Mouse (Mus musculus): ENCODE measurements at regions not wholly inside any gene's neighbourhood (a gene's known extent, or its start where the extent isn't known, plus 50 kb on each side); places are given as distances from the start of the nearest gene placed in this dataset.

DNA sequence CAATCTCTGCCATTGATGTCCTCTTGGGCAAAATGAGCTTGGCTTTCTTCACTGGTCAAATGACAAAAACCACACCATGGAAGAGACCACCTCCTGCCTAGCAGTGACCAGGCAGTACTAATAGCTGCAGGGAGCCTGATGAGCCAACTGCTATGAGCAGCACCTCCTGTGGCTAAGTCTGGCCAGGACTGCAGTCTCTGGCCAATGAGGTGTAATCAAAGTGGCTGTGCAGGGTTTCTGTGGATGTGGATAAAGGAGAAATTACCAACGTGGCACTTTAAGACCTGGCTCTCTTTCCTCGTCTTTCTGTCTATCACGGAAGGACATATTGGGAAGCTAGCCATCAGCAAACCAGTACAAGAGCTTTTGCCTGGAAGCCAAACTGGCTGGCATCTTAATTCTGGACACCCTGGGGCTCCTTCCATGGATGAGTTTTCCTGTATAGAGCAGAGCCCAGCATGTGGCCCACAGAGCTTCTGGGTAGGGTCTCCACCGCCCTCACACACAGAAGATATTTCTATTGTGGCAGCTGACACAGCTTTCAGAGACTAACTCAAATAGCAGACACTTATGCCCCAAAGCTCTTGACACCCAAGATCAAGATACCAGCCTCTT is 188.2 kb upstream of the Rybp start:
- no peak for TF ChIP-seq CTCF (IDR thresholded peaks at IDR 0.05; ENCODE audit: borderline replicate concordance, extremely low read depth, insufficient read depth, insufficient read length)
- no peak for TF ChIP-seq POLR2A (IDR thresholded peaks at IDR 0.05; ENCODE audit: borderline replicate concordance, extremely low read depth, insufficient read depth, insufficient read length, poor library complexity, severe bottlenecking)
- peak; percentile 6 for DNase-seq (ENCODE audit: low read depth)

DNA sequence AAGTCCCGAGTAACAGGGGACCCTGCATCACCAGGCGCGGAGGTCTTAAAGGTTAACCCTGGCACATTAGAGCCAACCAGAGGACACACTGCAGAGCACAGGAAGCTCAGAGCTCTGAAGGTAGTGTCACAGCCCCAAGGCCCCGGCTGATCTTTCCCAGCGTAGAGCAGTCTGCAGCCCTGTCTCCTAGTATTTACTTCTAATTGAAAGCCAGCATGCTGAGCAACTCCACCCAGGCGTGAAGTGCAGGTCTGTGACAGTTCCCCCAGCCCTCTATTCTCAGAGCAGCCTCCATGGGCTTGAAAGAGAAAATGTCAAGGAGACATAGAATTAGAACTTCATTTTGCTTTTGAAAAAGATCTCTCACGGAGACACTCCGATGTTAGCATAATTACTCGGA is 187.0 kb upstream of the Rybp start:
- DNase-seq (ENCODE audit: low read depth) = peak; percentile 37
- TF ChIP-seq POLR2A (IDR thresholded peaks at IDR 0.05; ENCODE audit: borderline replicate concordance, extremely low read depth, insufficient read depth, insufficient read length, poor library complexity, severe bottlenecking) = no peak

DNA sequence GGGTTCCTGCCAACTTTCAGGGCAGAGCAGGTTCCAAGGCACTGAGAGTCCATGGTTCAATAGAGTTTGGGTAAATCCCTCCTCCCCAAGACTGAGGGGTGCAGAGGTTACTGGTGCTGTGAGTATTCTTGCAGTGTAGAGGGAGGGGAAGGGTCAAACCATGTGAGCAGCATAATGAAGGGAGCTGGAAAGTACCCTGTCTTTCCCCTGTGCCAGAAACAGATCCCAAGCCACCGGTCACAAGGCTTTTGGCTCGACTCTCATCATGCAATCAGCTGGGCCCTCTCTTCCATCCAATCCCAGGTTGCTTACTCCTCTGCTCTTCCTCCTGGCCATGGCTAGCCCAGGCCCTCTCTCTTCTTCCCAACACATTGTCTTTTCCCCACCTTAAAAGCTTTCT is 182.8 kb upstream of the Rybp start:
- no peak for TF ChIP-seq CTCF (IDR thresholded peaks at IDR 0.05; ENCODE audit: borderline replicate concordance, extremely low read depth, insufficient read depth, insufficient read length)
- no peak for TF ChIP-seq POLR2A (IDR thresholded peaks at IDR 0.05; ENCODE audit: borderline replicate concordance, extremely low read depth, insufficient read depth, insufficient read length, poor library complexity, severe bottlenecking)
- DNase-seq (ENCODE audit: low read depth) = no peak

DNA sequence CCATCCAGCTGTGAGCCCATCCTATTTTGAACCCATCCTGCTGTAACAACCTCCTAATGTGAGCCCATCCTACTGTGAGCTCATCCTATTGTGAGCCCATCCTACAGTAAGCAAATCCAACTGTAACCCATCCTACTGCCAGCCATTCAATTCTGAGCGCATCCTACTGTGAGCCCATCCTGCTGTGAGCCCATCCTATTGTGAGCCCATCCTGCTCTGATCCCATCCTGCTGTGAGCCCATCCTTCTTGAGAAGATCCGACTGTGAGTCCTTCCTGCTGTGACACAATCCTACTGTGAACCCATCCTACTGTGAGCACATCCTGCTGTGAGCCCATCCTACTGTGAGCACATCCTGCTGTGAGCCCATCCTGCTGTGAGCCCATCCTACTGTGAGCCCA is 175.5 kb upstream of the Rybp start:
- no peak for TF ChIP-seq CTCF (IDR thresholded peaks at IDR 0.05; ENCODE audit: borderline replicate concordance, extremely low read depth, insufficient read depth, insufficient read length)
- no peak for TF ChIP-seq POLR2A (IDR thresholded peaks at IDR 0.05; ENCODE audit: borderline replicate concordance, extremely low read depth, insufficient read depth, insufficient read length, poor library complexity, severe bottlenecking)
- no peak for DNase-seq (ENCODE audit: low read depth)

DNA sequence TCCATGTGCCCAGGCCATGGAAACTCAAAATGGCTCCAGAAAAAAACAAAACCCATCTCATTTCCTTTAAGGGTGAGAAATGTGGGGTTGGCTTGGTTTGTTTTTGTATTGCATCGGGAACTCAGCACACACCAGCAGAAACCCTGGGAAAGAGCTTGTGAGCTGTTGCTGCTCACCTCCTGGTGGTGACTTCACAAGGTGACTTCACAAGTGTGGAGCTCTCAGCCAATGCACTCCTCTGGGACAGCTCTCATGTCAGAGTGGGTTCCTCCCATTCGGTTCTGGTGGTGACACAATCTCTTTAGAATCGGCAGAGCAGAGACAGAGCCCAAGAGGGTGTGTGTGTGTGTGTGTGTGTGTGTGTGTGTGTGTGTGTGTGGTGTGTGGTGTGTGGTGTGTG is 166.1 kb upstream of the Rybp start:
- TF ChIP-seq POLR2A (IDR thresholded peaks at IDR 0.05; ENCODE audit: borderline replicate concordance, extremely low read depth, insufficient read depth, insufficient read length, poor library complexity, severe bottlenecking) (no peak), CTCF (IDR thresholded peaks at IDR 0.05; ENCODE audit: borderline replicate concordance, extremely low read depth, insufficient read depth, insufficient read length) (no peak)
- no peak for DNase-seq (ENCODE audit: low read depth)

DNA sequence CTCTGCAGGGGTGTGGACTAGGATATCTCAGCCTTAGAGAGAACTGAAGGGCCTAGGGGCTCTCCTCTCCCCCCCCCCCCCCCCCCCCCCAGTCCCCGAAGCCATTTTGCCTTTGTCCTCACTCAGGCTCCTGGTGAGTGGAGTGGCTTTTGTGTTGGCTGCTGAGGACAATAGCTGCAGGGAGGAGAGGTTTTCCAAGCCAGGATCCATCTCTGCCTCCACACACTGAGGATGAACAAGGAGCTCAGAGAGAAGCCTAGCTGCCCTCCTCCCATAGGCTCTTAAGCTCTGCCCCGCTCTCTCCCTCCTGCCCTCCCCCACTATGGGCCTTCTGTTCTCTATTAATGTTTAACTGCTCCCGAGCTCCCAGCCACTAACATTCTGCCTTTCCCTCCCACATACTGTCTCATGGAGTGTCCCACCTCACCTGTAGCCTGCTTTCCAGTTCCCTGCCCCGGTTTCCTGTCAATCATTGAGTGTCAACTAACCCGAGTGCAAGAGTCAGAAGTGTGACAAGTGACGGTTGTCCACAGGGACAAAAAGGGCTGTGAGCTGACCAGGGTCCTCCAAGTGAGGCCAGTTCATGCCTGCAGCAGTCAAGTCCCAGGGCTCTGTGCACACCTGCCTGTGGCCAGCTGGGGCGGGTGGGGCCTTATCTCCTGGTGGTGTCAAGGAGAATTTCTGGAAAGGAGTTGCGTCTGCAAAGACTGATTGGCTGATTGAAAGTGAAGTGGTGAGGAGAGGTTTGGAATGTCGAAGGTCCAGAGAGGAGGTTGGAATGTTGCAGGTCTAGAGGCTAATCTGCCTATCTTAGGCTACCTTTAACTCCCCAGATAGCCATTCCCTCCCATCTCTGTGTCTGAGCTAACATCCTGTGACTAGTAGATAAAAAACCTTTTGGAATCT is 165.1 kb upstream of the Rybp start:
- DNase-seq (ENCODE audit: low read depth) = no peak
- TF ChIP-seq CTCF (IDR thresholded peaks at IDR 0.05; ENCODE audit: borderline replicate concordance, extremely low read depth, insufficient read depth, insufficient read length) = no peak
- no peak for TF ChIP-seq POLR2A (IDR thresholded peaks at IDR 0.05; ENCODE audit: borderline replicate concordance, extremely low read depth, insufficient read depth, insufficient read length, poor library complexity, severe bottlenecking)

DNA sequence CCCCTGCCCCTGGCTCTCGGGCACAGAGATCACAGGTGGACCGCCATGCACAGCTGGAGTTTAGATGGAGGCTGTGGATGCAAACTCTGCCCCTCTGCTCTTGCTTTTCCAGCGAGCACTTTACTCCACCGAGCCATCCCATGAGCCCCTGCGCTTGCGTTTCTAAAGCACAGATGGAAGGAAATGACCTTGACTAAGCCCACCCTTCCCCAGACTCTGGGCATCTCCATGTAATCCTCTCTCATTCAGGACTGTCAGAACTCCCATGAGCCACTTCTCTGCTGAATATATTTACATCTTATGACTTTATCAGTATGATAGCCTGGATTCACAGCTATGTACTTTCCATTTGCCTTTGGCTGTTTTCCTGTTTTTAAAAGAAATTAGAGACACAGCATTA is 162.8 kb upstream of the Rybp start:
- DNase-seq (ENCODE audit: low read depth) = peak; percentile 35
- TF ChIP-seq POLR2A (IDR thresholded peaks at IDR 0.05; ENCODE audit: borderline replicate concordance, extremely low read depth, insufficient read depth, insufficient read length, poor library complexity, severe bottlenecking) (no peak), CTCF (IDR thresholded peaks at IDR 0.05; ENCODE audit: borderline replicate concordance, extremely low read depth, insufficient read depth, insufficient read length) (no peak)

DNA sequence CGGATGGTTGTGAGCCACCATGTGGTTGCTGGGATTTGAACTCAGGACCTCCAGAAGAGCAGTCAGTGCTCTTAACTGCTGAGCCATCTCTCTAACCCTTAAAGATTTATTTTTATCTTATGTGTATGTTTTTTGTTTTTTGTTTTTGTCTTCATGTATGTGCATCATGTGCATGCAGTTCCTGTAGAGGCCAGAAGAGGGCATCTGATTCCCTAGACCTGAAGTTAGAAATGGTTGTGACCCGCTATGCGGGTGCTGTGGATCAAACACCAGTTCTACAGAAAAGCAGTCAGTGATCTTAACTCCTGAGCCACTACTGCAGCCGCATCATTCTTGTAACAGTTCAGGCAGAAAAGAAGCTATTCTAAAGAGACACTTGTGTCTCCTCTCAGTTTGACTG is 161.8 kb upstream of the Rybp start:
- TF ChIP-seq POLR2A (IDR thresholded peaks at IDR 0.05; ENCODE audit: borderline replicate concordance, extremely low read depth, insufficient read depth, insufficient read length, poor library complexity, severe bottlenecking) (no peak), CTCF (IDR thresholded peaks at IDR 0.05; ENCODE audit: borderline replicate concordance, extremely low read depth, insufficient read depth, insufficient read length) (peak; percentile 14; the same call in 1 of the 2 replicates)
- DNase-seq (ENCODE audit: low read depth) = no peak

DNA sequence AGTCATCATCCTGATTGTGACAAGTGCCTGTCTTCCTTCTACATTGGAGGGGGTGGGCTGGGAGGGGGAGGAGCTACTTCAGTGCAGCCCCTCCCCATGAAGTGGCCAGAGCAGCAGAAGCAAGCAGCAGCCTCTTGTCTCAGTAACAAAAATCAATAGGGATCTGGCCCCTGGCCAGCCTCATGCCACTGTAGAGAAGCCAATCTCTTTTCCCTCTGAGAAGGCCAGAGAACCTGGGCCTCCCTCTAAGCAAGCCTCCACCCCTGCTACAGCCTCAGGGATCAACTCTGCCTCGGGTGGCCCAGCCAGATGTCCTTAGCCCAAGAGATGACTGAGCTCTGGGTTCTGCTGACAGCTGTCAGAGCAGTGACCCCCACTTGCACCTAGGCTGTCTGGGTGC is 159.9 kb upstream of the Rybp start:
- no peak for TF ChIP-seq POLR2A (IDR thresholded peaks at IDR 0.05; ENCODE audit: borderline replicate concordance, extremely low read depth, insufficient read depth, insufficient read length, poor library complexity, severe bottlenecking)
- DNase-seq (ENCODE audit: low read depth) = peak; percentile 47

DNA sequence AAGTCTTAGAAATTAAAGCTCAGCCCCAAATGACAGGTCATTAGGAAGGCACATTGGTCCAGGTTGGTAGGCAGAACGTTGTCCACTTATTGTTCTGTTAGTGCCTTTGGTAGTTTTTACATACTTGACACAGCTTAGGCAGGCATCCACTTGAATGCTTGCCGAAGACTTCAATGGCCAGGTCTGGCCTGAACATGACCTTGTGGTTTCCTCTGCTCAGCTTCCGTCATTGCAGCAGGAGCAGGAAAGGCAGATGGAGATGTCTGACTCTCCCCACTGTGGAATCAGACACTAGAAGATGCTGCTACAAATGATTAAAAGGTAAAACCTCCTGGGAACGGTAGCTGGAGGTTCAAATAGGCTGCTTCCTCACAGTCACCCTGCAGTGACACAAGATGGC is 159.5 kb upstream of the Rybp start:
- no peak for DNase-seq (ENCODE audit: low read depth)
- TF ChIP-seq POLR2A (IDR thresholded peaks at IDR 0.05; ENCODE audit: borderline replicate concordance, extremely low read depth, insufficient read depth, insufficient read length, poor library complexity, severe bottlenecking) (no peak), CTCF (IDR thresholded peaks at IDR 0.05; ENCODE audit: borderline replicate concordance, extremely low read depth, insufficient read depth, insufficient read length) (no peak)

DNA sequence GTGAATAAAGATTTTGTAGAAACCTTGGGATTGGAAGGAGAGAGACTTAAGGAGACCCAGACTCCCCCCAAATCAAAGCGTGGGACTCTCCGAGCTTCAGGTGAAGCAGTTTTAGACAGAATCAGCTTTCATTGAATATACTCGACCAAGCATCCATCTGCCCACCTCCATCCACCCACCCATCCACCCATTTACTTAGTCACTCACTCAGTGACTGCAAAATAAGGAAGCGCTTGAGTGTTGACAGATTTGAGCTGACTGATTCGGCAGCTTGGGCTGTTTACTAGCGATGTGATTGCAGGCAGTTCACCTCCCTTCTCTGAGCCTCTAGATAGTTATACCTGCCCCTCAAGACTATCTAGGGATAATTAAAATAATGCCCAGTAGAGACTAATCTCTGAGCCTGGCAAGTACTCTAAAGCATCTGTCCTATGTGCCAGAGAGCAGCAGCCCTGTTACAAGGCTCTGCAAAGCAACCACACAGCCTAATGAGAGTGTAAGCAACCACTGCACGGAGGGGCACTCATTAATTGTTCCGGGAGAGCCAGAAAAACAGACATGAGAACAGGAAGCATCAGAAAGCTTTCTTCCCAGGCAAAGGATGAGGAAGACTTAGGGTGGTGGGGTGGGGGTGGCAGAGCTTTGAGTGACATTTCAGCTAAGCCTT is 151.9 kb upstream of the Rybp start:
- peak; percentile 73 for DNase-seq (ENCODE audit: low read depth)
- TF ChIP-seq CTCF (IDR thresholded peaks at IDR 0.05; ENCODE audit: borderline replicate concordance, extremely low read depth, insufficient read depth, insufficient read length) = no peak
- no peak for TF ChIP-seq POLR2A (IDR thresholded peaks at IDR 0.05; ENCODE audit: borderline replicate concordance, extremely low read depth, insufficient read depth, insufficient read length, poor library complexity, severe bottlenecking)

All from brain, embryonic 14.5 days (tissue).